Mouse (Mus musculus): Measurements from ENCODE around the gene Magi1.
A peak's percentile ranks its signal among the peaks of the same experiment; 100 is the strongest.

Magi1 gene

DNA sequence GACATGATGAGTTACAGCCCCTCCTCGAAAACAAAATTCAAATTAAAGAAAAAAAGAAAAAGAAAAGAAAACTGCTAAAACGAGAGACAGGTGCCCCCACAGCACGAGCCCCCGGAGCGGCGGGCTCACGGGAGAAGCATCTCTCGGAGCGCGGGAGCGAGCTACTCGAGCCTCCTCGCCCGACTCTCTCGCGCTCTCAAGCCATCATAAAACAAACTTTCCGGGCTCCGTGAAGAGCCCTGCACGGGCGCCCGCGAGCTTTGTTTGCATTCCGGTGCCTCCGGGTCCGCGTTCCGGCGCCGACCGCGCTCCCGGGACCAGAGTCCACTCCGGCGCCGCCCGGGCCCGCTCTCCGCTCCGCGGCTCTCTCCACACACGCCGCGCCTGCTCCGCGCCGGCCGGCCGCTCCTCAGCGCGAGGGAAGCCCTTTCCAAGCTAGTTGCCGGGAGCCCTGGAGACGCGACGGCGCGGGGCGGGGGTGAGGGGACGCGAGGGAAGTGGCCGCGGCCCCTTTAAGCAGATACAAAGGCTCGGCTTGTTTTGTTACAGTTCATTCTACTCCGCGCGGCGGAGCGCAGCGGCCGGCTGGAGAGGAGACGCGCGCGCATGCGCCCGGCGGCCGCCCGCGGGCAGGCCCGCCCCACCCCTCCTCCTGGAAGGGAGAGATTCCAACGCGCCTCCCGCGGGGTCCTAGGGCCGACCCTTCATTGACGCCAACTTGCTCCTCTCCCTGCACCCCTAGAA, at the start of gene Magi1:
Gene Magi1, minus strand, starts transcription at position 600 of the 744 bp plus-strand sequence.
- DNase-seq (ENCODE audit: low read depth, low spot score) = peak; percentile 93

DNA sequence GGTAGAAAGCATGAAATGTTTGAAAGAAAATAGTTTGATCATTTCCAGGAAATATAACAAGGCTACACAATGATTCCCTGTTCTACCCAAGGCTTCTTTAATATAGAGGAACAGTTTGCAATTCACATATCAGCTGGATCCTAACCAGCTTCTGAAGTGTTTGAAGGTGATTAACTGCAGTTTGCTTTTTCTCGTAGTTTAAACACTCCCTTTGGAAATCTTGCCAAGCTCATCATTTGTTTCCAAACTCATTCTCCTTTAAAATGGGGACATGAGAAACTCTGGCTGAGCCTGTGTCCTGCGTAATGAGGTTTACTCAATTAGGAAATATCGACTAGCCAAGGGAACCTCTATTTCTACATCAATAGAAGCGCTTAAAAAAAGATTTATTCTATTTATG, 43.4 kb upstream of the Magi1 start:
- no peak for DNase-seq (ENCODE audit: low read depth, low spot score)

DNA sequence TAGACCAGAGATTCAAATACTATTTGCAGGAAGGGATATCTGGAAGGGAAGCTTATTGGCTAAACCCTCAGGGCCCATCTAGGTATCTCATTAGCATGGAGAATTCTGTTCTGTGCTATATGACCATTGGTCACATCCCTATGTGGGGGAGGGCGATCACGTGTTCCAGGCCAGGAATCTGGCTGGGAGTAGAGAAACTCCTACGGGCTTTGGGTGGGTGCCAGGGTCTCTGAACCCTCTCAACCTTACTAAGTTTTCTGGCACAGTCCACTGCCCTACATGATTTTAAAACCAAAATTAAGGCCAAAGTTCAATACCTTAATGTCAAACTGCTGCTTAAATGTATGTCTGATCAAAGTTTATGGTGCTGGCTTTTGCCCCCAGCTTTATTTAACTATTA, 33.2 kb upstream of the Magi1 start:
- no peak for DNase-seq (ENCODE audit: low read depth, low spot score)

DNA sequence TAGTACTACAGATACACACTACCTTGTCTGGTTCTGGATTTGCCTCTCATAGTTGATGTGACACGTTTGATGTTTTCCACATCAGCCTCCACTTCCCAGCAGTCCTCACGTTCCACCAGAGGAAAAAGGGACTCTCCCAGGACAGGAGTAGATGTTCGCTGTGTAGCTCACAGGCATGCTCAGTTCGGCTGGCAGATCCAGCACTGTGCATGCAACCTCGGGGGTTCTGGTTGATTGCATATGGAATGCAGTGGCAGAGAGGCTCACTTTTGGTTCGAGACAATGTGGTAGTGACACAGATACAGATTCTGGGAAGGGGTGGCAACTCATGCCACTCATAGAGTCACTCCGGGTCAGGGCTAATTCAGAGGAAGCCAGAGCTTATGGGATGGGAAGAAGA, 28.6 kb upstream of the Magi1 start:
- no peak for DNase-seq (ENCODE audit: low read depth, low spot score)

DNA sequence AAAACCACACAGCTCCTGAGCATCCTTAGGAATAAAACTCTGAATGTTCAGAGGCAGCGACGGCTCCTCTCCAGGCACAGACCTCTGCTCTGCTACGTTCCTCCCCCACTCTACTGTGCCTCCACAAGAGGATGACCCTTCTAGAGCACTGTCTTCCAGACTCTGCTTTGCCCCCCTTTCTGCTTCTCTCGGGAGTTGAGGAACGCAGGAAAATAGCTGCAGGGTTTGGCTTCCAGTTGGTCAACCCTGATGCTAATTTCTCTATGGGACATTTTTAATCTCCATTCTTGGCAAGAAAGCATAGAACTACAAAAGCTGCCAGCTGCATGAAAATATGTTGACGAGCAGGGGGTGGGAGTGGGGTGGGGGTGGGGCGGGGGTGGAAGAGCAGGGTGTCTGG, 24.8 kb upstream of the Magi1 start:
- DNase-seq (ENCODE audit: low read depth, low spot score) = no peak

DNA sequence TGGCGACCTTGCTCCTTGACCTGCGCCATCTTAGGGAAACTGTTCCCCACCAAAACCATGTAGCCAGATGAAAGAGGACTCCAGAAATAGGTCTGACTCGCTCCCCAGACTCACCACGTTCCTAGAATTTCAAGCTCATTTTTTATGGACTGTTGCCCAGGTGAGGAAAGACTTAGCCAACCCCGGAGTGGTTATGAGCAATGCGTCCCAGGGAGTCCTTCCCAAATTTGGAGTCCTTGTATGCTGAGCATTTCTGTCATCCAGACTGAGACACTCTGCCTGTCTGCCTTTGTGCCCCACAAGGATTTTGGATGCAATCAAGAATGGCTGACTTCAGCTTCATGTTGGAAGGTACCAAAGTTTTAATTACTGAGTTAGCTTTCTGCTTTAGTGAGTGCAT, 19.8 kb upstream of the Magi1 start:
- no peak for DNase-seq (ENCODE audit: low read depth, low spot score)

DNA sequence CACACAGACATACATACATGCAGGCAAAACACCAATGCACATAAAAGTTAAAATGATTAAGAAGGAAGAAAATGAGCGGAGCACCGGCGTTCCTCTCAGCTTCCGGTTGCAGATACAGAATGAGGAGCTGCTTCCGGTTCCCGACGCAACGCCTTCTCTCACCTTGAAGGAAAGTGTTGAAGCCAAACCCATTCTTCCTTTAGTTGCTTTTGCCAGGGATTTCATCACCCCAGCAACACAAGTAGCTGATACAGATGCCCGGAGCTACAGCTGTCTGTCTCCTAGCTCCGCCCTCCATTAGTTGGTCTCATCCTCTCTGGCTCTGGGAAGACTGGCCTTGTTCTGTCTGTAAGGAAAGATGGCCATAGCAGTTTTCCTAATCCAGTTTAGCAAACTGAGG, 18.1 kb upstream of the Magi1 start:
- DNase-seq (ENCODE audit: low read depth, low spot score) = no peak

DNA sequence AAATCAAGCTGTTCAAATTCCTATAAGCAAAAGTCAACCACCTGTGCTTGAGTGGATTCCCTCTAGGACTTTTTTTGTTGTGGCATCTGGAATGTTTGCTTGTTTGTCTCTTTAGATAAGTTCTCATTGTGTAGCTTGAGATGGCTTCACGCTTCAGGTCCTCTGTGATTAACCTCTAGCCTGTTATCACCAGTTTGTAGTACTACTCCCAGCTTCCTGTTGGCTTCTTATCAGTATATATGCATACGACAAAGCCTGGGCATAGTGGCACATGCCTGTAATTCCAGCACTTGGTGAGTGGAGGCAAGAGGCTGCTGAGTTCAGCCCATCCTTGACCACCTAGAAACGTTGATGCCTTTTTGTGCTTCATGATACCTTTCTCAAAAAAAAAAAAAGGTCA, 16.8 kb upstream of the Magi1 start:
- no peak for DNase-seq (ENCODE audit: low read depth, low spot score)

DNA sequence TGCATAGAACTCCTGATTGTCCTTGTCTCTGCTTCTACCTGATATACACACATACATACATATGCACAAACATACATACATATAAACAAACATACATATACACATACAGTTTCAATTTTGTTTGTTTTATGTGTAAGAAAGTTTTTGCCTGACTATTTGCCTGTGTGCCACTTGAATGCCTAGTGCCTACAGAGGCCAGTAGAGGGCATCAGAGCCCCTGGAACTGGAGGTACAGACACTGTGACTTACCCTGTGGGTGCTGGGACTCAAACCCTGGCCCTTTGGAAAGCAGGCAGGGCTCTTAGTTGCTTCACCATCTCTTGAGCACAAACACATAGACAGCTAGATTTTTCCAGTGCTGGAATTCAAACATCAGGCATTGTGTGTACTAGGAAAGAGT, 3.7 kb upstream of the Magi1 start:
- no peak for DNase-seq (ENCODE audit: low read depth, low spot score)

DNA sequence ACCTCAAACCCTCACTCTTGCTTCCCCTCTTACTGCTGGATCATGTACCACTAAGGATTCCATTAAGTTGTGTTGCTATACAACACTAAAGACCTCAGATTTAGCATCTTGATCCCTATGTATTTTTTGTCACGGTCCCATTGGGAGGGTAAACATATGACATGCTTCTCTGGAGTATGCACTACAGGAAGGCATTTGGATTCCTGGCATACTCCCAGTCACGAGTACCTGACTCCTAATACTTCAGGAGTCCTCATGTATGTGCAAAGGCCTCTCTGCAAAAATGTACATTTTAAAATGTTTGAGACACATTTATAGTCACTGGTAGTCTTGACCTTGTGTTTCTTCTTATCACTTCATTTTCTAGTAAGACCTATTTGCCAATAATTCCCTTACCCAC, 2.8 kb upstream of the Magi1 start:
- no peak for DNase-seq (ENCODE audit: low read depth, low spot score)

DNA sequence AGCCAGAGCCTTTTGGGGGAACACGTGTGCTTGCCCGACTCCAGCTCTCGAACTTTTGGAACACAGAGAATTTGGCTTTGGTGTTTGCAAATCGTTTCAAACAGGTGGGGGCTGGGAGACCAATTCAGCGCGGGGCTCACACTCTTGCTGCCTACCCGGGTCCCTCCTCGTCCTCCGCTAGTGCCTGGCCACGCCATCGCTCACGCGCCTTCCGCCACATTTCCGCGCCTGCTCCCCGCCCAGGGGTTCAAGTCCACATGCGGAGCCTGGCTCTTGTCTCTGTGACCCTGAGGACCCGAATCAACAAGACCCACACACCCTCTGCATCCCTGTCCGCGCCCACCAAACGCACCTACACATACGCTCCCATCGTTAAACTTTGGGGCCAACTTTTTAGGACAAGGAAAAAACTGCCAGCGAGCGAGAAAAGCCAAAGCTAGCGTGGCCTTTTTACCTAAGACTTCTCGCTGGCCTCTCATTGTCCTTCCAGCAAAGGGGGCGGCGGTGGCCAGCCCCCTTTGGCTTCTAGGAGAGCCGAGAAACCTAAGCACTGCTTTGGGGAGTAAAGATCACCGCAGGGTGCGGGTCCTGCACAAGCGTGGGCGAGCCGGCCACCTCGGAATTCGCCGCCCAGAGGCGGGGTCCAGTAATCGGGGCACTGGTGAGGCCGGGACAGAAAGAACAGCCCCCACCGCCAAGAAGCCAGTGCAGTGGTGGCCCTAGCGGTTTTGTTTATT, 540 bp upstream of the Magi1 start:
- peak; percentile 13 for DNase-seq (ENCODE audit: low read depth, low spot score)

DNA sequence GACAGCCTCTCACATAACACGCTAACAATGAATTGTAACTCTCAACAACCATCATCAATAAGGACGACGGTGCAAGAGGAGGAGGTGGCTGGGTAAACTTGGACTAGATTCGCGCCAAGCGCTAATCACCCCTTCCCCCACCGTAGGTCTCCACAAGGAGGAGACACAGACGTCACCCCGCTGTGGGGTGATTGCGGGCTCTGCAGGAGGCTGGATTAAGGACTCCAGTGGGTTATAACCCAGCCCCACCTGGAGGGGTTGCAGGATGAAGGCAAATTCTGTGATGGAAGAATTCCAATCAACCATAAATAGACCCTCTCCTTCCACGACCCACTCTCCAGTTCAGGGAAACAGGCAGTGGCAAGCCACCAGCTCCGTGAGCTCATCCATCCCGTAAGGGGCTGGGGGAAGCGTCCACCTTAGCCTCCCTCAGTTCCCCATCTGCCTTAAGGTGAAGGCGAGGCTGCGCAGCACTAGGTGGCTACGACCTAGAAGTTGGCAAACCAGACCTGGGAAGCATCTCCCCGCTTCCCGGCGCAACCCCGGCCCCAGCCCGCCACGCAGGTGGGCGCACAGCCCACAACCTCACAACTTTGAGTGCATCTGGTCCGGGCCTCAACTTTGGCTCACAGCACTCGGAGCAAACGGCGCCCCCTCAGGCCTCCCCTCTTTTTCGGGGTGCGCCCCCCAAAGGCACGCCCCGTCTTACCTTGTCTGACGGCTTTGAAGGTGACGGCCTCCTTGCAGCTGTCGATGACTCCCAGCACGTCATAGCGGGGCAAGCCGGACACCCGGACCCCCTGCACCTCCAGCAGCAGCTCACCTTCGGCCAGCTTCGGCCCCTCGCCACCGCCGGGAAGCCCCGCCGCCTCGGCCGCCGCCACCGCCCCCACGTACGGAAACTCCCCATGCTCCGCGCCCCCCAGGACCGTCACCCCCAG, 1.1 kb downstream of the Magi1 start:
- DNase-seq (ENCODE audit: low read depth, low spot score) = peak; percentile 31

DNA sequence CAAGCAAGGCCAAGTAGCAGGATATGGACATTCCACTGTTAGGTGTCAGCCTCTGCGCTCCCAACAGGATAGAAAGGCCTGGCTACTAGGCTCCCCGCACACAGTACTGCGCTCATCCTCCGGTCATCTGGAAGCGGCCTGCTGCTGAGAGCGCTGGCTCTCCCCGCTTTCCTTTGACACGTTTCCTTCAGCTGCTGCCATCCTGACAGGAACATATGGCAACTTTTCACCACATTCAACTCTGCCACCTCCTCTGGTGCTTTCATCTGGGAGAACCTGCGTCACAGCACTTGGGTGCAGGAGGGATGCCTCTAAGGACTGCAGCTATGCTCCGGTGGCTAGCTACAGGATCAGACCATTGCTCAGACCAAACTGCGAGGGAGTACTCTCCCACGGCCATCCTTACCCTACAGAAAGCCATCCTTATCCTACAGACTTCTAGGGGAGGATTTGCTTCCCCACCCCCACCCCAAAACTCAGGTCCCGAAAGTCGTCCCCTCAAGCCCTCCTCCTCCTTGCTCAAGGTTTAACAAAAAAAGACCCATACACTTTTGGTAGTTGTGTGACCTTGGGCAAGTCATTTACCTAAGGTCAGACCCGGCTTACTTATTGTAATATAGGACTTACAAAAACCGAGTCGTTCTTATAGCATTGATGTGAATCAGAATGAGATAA, 2.0 kb downstream of the Magi1 start:
- no peak for DNase-seq (ENCODE audit: low read depth, low spot score)

DNA sequence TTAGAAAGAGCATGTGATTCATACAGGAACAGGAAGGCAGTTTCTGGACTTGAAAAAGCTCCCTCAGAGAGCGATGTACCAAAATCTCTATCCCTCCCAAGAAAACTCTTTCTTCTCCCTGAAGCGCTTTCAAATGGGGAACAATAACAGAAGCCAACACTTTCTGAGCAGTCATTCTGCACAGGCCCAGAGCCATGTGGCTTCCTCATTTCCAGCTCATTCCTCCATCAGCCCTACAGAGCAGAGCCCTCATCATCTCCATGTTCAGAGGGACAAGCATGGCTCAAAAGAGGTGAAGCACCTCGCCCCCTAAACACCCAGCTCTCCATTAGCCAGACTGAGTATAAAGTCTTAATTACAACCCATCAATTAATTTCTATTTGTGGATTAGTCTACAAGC, 9.8 kb downstream of the Magi1 start:
- no peak for DNase-seq (ENCODE audit: low read depth, low spot score)

DNA sequence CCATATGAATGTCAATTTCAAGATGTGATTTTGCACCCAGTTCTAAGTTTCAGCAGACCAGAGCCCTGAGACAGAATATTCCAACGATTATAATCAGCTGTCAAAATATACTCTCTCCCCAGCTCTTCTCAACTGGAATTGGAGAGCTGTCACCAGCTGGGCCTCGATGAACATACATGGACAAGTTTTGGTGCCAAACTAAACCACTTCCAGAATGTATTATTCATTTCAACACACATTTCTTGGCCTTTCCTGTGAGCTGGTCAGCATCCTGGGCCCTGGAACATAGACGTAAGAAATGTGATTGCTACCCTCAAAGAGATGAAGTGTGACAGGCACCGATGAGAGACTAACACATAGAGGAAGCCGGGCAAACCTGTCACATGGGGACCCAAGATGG, 13.7 kb downstream of the Magi1 start:
- DNase-seq (ENCODE audit: low read depth, low spot score) = no peak

DNA sequence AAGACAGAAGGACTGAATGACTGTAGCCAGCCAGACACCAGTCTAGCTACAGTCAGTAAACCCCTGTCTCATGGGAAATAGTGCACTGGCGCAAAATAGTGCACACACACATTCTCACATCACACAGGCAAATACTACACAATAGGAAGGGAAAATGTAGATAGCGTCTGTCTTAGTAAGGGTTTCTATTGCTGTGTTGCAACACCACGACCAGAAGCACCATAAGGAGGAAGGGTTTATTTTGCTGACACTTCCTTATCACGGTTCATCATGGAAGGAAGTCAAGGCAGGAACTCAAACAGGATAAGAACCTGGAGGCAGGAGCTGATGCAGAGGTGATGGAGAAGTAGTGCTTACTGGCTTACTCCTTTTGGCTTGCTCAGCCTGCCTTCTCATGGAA, 14.5 kb downstream of the Magi1 start:
- DNase-seq (ENCODE audit: low read depth, low spot score) = no peak

DNA sequence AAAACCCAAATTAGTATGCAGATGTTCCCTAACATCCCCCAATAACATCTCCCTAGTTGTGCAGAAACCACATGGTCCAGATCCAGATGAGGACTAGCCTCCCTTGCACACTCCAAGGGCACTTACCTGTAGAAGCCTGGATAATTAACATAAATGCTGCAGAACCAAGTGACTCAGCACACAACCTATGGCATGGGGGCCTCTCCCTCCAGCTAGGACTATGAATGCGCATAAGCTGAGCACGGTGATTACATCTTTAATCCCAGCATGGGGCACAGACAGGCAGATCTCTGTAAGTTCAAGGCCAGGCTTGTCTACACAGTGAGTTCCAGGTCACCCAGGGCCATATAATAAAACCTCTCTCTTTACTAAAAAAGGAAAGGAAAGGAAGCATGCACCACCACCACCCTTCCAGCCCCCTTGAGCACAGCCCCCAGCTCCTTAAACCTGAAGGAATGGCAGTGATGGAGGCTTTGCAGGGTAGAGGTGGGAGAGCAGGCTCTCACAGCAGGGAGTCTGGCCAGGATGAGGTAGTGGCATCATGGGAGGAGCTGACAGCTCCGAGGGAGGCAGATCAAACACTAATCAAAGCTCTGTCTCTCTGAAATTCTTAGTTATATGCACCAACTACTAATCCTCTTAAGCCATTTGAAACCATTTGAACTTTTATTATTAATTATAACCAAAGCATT, 18.3 kb downstream of the Magi1 start:
- DNase-seq (ENCODE audit: low read depth, low spot score) = no peak

DNA sequence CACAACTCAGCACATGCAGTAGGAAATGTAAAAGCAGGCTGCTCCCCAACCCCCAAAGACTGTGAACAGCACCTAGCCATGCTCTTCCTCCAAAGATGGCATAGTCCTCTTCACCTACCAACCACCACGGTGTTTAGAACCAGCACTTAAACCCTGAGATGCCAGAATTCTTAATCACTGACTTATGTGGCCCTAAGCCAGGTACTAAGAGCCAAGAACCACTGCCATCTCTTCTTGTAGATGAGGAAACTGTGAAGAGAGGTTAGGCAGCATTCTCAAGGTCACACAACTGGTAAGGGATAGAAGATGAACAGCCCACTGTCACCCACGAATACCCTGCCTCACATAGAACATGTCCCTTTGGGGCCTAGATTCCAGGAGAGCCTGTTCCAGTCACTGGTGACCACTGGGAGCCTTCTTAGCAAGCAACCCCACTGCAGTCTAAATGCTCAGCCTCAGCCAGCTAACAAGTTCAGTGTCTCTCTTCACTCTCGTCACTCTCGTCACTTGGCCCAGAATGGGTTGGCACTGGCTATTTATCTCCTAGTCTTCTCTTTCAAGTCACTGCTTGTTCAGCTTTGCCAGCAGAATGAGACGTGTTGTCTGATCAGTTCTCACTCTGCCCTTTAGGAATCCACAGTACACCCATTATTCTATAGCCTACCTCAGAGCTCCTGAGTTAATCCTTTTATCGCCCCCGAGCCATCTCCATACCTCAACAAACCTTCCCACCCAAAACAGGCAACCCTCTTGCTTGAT, 19.4 kb downstream of the Magi1 start:
- no peak for DNase-seq (ENCODE audit: low read depth, low spot score)

DNA sequence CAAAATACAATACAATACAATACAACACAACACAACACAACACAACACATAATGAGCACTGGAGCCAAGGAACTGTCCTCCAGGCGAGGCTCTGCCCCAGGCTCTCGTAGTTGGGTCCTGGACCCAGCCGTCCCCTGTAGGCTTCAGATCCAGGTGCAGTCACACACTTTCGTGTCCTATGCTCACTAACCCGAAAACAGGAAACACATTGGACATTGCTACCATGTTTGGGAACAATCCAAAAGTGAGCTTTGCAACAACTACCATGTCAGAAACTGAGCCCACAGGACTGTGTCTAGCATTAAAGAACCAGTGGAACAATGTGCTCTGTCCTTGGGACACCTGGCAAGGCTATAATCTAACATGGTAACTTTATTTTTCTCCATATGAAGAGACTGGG, 22.9 kb downstream of the Magi1 start:
- DNase-seq (ENCODE audit: low read depth, low spot score) = no peak

DNA sequence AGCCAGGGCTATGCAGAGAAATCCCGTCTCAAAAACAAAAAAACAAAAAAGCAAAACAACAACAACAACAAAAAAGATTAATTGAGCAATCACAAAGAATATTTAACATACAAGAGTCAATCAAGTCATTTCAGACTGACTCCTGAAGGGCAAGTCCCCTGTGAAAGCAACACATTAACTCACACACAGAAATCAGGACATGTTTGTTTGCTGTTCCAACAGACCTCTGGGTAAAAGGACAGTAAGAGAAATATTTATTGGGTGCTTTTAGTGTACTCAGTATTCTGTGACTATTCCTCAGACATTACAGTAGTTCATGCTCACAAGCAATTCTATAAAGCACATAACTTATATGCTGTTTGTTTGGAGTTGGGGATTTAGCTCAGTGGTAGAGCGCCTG, 23.7 kb downstream of the Magi1 start:
- DNase-seq (ENCODE audit: low read depth, low spot score) = no peak

DNA sequence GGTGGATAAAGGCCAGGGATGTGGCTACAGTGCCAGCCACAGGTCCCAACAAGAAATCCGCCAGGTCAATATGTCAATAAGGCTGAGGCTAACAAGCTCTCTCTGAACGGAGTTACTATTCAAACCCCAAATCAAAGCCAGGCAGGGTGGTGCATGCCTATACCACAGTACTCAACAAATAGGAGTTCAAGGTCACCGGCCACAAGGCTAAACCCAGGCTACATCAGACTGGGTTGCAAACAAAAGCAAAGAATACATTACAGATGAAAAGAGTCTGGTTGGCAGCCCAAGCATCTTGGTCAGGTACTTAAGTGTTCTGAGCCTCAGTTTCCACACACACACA, 25.9 kb downstream of the Magi1 start:
- DNase-seq (ENCODE audit: low read depth, low spot score) = no peak
